Mouse (Mus musculus): Measurements from ENCODE around the gene Oxt.

DNA sequence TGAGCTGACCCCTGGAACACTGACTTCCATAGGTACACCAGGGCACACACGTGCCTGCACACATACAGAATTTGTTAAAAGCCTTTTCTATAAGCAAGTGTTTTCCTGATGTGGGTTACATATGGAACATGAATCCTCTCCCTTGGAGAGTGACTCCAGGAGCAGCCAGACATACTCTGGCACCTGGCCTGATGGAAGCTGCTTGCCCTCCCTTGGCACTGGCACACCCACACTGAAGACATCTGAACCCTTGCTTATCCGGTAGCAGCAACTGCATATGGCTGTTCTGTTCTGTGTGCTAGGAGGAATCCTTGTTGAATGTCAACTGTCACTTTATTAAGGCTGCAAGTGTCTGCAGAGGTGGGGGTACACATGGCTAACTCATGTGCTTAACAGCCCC, 15.0 kb downstream of the Oxt start:
- no peak for TF ChIP-seq CTCF (IDR thresholded peaks at IDR 0.05; ENCODE audit: low read depth, low read length)
- no peak for TF ChIP-seq POLR2A (IDR thresholded peaks at IDR 0.05; ENCODE audit: extremely low read depth, insufficient read depth, low read length)
